Mouse (Mus musculus): ENCODE data around the gene Ctdsp1. TPM values are rescaled to one million over a fixed set of nuclear protein-coding genes. Genes with fewer than 3 reads are reported as not detected.

Ctdsp1 gene
- polyA plus RNA-seq, 1 experiment from 2014 or later: 17.1 TPM

GRCm38 (mm10) chr1:74357531-74357930 is 33.8 kb upstream of the Ctdsp1 start:
- ATAC-seq (ENCODE audit: low FRiP score, low TSS enrichment) (no peak), DNase-seq (no peak)

GRCm38 (mm10) chr1:74359952-74360517 is 31.3 kb upstream of the Ctdsp1 start:
- Histone ChIP-seq H3K9me3 (ENCODE audit: control insufficient read depth, low read length) (no peaks in the 10 kb centered on the region), H3K9ac (replicated peaks; ENCODE audit: low read length) (no peak overlapping the region), H3K36me3 (ENCODE audit: control insufficient read depth, insufficient read depth, low read length) (no peaks in the 10 kb centered on the region), H3K27me3 (ENCODE audit: control insufficient read depth, insufficient read depth, low read length) (no peaks in the 10 kb centered on the region), H3K4me3 (replicated peaks; ENCODE audit: low read depth, low read length) (no peak overlapping the region), H3K4me2 (ENCODE audit: low read length) (no peak overlapping the region), H3K4me1 (ENCODE audit: control insufficient read depth, insufficient read depth, low read length) (no peaks in the 10 kb centered on the region), H3K27ac (replicated peaks; ENCODE audit: low read depth, low read length) (no peak overlapping the region)
- DNase-seq (no peak), ATAC-seq (ENCODE audit: low FRiP score, low TSS enrichment) (no peak)
- 91% methylated on average over 5 of the region's 5 CpGs for WGBS

More at GRCm38 (mm10) chr1:74357531-74357930, 33.8 kb upstream of the Ctdsp1 start:
- Histone ChIP-seq H3K4me3 (replicated peaks; ENCODE audit: low read depth, low read length) (no peak overlapping the region), H3K36me3 (ENCODE audit: control insufficient read depth, insufficient read depth, low read length) (peaks cover 10% of the 10 kb centered on the region; the same call in 1 of the 2 replicates), H3K9me3 (ENCODE audit: control insufficient read depth, low read length) (no peaks in the 10 kb centered on the region), H3K27ac (replicated peaks; ENCODE audit: low read depth, low read length) (no peak overlapping the region), H3K9ac (replicated peaks; ENCODE audit: low read length) (no peak overlapping the region), H3K4me2 (ENCODE audit: low read length) (no peak overlapping the region), H3K27me3 (ENCODE audit: control insufficient read depth, insufficient read depth, low read length) (no peaks in the 10 kb centered on the region), H3K4me1 (ENCODE audit: control insufficient read depth, insufficient read depth, low read length) (no peaks in the 10 kb centered on the region)

GRCm38 (mm10) chr1:74361812-74362211 is 29.5 kb upstream of the Ctdsp1 start, which contains the start of gene Catip:
Gene Catip, plus strand, starts transcription at chr1:74362108.
- Histone ChIP-seq H3K4me1 (ENCODE audit: control insufficient read depth, insufficient read depth, low read length) (no peaks in the 10 kb centered on the region), H3K9ac (replicated peaks; ENCODE audit: low read length) (no peak within 1 kb of the TSS), H3K36me3 (ENCODE audit: control insufficient read depth, insufficient read depth, low read length) (no peaks in the 10 kb centered on the region), H3K27ac (replicated peaks; ENCODE audit: low read depth, low read length) (no peak within 1 kb of the TSS), H3K27me3 (ENCODE audit: control insufficient read depth, insufficient read depth, low read length) (no peaks in the 10 kb centered on the region), H3K4me3 (replicated peaks; ENCODE audit: low read depth, low read length) (no peak within 1 kb of the TSS), H3K9me3 (ENCODE audit: control insufficient read depth, low read length) (no peaks in the 10 kb centered on the region), H3K4me2 (ENCODE audit: low read length) (no peak within 1 kb of the TSS)
- peak; percentile 55; the same call in 1 of the 2 replicates for ATAC-seq (ENCODE audit: low FRiP score, low TSS enrichment)
- peak; percentile 94 for DNase-seq
- WGBS: 2% methylated on average over 2 of the region's 2 CpGs

- no peaks in the 10 kb centered on the region for H3K36me3 ChIP-seq (ENCODE audit: control insufficient read depth, insufficient read depth, low read length)
- peak; percentile 34; the same call in 1 of the 2 replicates for ATAC-seq (ENCODE audit: low FRiP score, low TSS enrichment)
Measured at GRCm38 (mm10) chr1:74362325-74363229, 28.7 kb upstream of the Ctdsp1 start.

GRCm38 (mm10) chr1:74363437-74363836 is 27.9 kb upstream of the Ctdsp1 start:
- H3K4me1 ChIP-seq (ENCODE audit: control insufficient read depth, insufficient read depth, low read length): 0 out of 2 replicates have a peak, but pooled peaks cover 3% of the 10 kb centered on the region
- WGBS: 69% methylated on average over 5 of the region's 5 CpGs

More at GRCm38 (mm10) chr1:74362325-74363229, 28.7 kb upstream of the Ctdsp1 start:
- DNase-seq: no peak
- WGBS: 70% methylated on average over 17 of the region's 17 CpGs
- Histone ChIP-seq H3K27ac (replicated peaks; ENCODE audit: low read depth, low read length) (no peak overlapping the region), H3K27me3 (ENCODE audit: control insufficient read depth, insufficient read depth, low read length) (no peaks in the 10 kb centered on the region), H3K4me1 (ENCODE audit: control insufficient read depth, insufficient read depth, low read length) (no peaks in the 10 kb centered on the region), H3K9ac (replicated peaks; ENCODE audit: low read length) (no peak overlapping the region), H3K4me3 (replicated peaks; ENCODE audit: low read depth, low read length) (no peak overlapping the region), H3K4me2 (ENCODE audit: low read length) (no peak overlapping the region), H3K9me3 (ENCODE audit: control insufficient read depth, low read length) (no peaks in the 10 kb centered on the region)

GRCm38 (mm10) chr1:74364270-74364669 is 27.0 kb upstream of the Ctdsp1 start:
- ATAC-seq (ENCODE audit: low FRiP score, low TSS enrichment) (no peak), DNase-seq (no peak)
- 83% methylated on average over 8 of the region's 8 CpGs for WGBS
- Histone ChIP-seq H3K27me3 (ENCODE audit: control insufficient read depth, insufficient read depth, low read length) (no peaks in the 10 kb centered on the region), H3K4me2 (ENCODE audit: low read length) (no peak overlapping the region), H3K4me3 (replicated peaks; ENCODE audit: low read depth, low read length) (no peak overlapping the region), H3K9me3 (ENCODE audit: control insufficient read depth, low read length) (no peaks in the 10 kb centered on the region), H3K9ac (replicated peaks; ENCODE audit: low read length) (no peak overlapping the region), H3K27ac (replicated peaks; ENCODE audit: low read depth, low read length) (no peak overlapping the region), H3K4me1 (ENCODE audit: control insufficient read depth, insufficient read depth, low read length) (0 out of 2 replicates have a peak, but pooled peaks cover 4% of the 10 kb centered on the region), H3K36me3 (ENCODE audit: control insufficient read depth, insufficient read depth, low read length) (no peaks in the 10 kb centered on the region)

More at GRCm38 (mm10) chr1:74363437-74363836, 27.9 kb upstream of the Ctdsp1 start:
- ATAC-seq (ENCODE audit: low FRiP score, low TSS enrichment) (no peak), DNase-seq (no peak)
- H3K4me3 ChIP-seq (replicated peaks; ENCODE audit: low read depth, low read length): no peak overlapping the region
- H3K4me2 ChIP-seq (ENCODE audit: low read length): no peak overlapping the region
- no peaks in the 10 kb centered on the region for H3K36me3 ChIP-seq (ENCODE audit: control insufficient read depth, insufficient read depth, low read length)
- no peaks in the 10 kb centered on the region for H3K27me3 ChIP-seq (ENCODE audit: control insufficient read depth, insufficient read depth, low read length)
- no peaks in the 10 kb centered on the region for H3K9me3 ChIP-seq (ENCODE audit: control insufficient read depth, low read length)
- no peak overlapping the region for H3K27ac ChIP-seq (replicated peaks; ENCODE audit: low read depth, low read length)
- no peak overlapping the region for H3K9ac ChIP-seq (replicated peaks; ENCODE audit: low read length)

GRCm38 (mm10) chr1:74367886-74368645 is 23.2 kb upstream of the Ctdsp1 start:
- 22% methylated on average over 34 of the region's 34 CpGs for WGBS
- H3K4me2 ChIP-seq (ENCODE audit: low read length): peak overlapping the region; percentile 51
- no peaks in the 10 kb centered on the region for H3K36me3 ChIP-seq (ENCODE audit: control insufficient read depth, insufficient read depth, low read length)
- peak; percentile 52 for DNase-seq
- H3K4me1 ChIP-seq (ENCODE audit: control insufficient read depth, insufficient read depth, low read length): 0 out of 2 replicates have a peak, but pooled peaks cover 4% of the 10 kb centered on the region
- H3K27me3 ChIP-seq (ENCODE audit: control insufficient read depth, insufficient read depth, low read length): no peaks in the 10 kb centered on the region
- H3K9ac ChIP-seq (replicated peaks; ENCODE audit: low read length): no peak overlapping the region; the same call in 1 of the 2 replicates
- H3K4me3 ChIP-seq (replicated peaks; ENCODE audit: low read depth, low read length): peak overlapping the region; percentile 24
- H3K27ac ChIP-seq (replicated peaks; ENCODE audit: low read depth, low read length): no peak overlapping the region
- no peak for ATAC-seq (ENCODE audit: low FRiP score, low TSS enrichment)
- no peaks in the 10 kb centered on the region for H3K9me3 ChIP-seq (ENCODE audit: control insufficient read depth, low read length)

GRCm38 (mm10) chr1:74370040-74370439 is 21.3 kb upstream of the Ctdsp1 start:
- H3K9me3 ChIP-seq (ENCODE audit: control insufficient read depth, low read length): no peaks in the 10 kb centered on the region
- no peak overlapping the region for H3K4me2 ChIP-seq (ENCODE audit: low read length)
- no peaks in the 10 kb centered on the region for H3K27me3 ChIP-seq (ENCODE audit: control insufficient read depth, insufficient read depth, low read length)
- H3K36me3 ChIP-seq (ENCODE audit: control insufficient read depth, insufficient read depth, low read length): no peaks in the 10 kb centered on the region
- H3K27ac ChIP-seq (replicated peaks; ENCODE audit: low read depth, low read length): no peak overlapping the region
- no peak for ATAC-seq (ENCODE audit: low FRiP score, low TSS enrichment)
- WGBS: 57% methylated on average over 4 of the region's 4 CpGs
- DNase-seq: no peak
- 0 out of 2 replicates have a peak, but pooled peaks cover 4% of the 10 kb centered on the region for H3K4me1 ChIP-seq (ENCODE audit: control insufficient read depth, insufficient read depth, low read length)
- H3K4me3 ChIP-seq (replicated peaks; ENCODE audit: low read depth, low read length): no peak overlapping the region
- no peak overlapping the region for H3K9ac ChIP-seq (replicated peaks; ENCODE audit: low read length)
